8 mouse cellular contexts compared by ENCODE assay signal in the genomic region with DNA sequence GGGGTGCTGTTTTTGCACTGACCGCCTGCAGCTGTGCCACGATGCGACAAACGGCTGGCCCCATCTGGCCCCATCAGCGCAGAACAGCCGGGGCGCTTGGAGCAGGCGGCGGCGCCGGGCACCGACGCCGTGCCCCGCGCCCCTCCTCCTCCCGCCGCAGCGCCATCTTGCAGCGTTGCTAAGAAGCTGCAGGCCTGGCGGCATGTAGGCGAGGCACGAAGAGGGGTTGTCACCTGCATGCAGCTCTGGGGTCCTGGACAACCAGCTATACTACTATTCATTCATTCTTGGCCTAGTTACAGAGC. TPM values are rescaled to one million over a fixed set of nuclear protein-coding genes. Genes with fewer than 3 reads are reported as not detected.
DNase-seq lines count a peak whose midpoint lies in the region; ATAC-seq lines count a peak whose summit lies in the region.

No protein-coding gene starts in this region.

- peak overlapping the region; percentile 95 for H3K4me2 ChIP-seq in kidney, embryonic 14.5 days (replicated peaks; ENCODE audit: low read depth, low read length)
- peak overlapping the region; percentile 98 for H3K4me2 ChIP-seq in hindbrain, embryonic 11.5 days (replicated peaks; ENCODE audit: low read depth, low read length)
- H3K4me2 ChIP-seq in stomach, embryonic 14.5 days (replicated peaks; ENCODE audit: low read depth, low read length) = peak overlapping the region; percentile 96

- peaks cover 25% of the 10 kb centered on the region for H3K27me3 ChIP-seq in kidney, embryonic 14.5 days (ENCODE audit: control insufficient read depth, insufficient read depth, low read length)
- H3K27me3 ChIP-seq in hindbrain, embryonic 11.5 days (ENCODE audit: control insufficient read depth, insufficient read depth, low read length) = peaks cover 26% of the 10 kb centered on the region
- peaks cover 9% of the 10 kb centered on the region; the same call in 1 of the 2 replicates for H3K27me3 ChIP-seq in stomach, embryonic 14.5 days (ENCODE audit: control insufficient read depth, insufficient read depth, low read length)

- no peak for DNase-seq in kidney, adult 9 months
- peak; percentile 78 to 85 for DNase-seq in cerebellum, postnatal 14 days
- peak; percentile 76 for DNase-seq in hindbrain, embryonic 11.5 days (ENCODE audit: low spot score)
- no peak for DNase-seq in spleen, postnatal 14 days (ENCODE audit: low spot score in 2 of 2)
- no peak for DNase-seq in lung, postnatal 14 days

- H3K27ac ChIP-seq in kidney, embryonic 14.5 days (ENCODE audit: low read depth, low read length) = no peak overlapping the region
- no peak overlapping the region for H3K27ac ChIP-seq in hindbrain, embryonic 11.5 days (ENCODE audit: low read depth, low read length)
- no peak overlapping the region for H3K27ac ChIP-seq in stomach, embryonic 14.5 days (ENCODE audit: low read length)

- peaks cover 19% of the 10 kb centered on the region for H3K4me1 ChIP-seq in kidney, embryonic 14.5 days (ENCODE audit: control insufficient read depth, insufficient read depth, low read length)
- H3K4me1 ChIP-seq in hindbrain, embryonic 11.5 days (replicated peaks; ENCODE audit: control insufficient read depth, insufficient read depth, low read length) = peaks cover 15% of the 10 kb centered on the region
- H3K4me1 ChIP-seq in stomach, embryonic 14.5 days (ENCODE audit: control insufficient read depth, insufficient read depth, low read length) = peaks cover 16% of the 10 kb centered on the region

- no peaks in the 10 kb centered on the region for H3K36me3 ChIP-seq in kidney, embryonic 14.5 days (ENCODE audit: control insufficient read depth, insufficient read depth, low read length)
- H3K36me3 ChIP-seq in hindbrain, embryonic 11.5 days (ENCODE audit: control insufficient read depth, insufficient read depth, low read length) = no peaks in the 10 kb centered on the region
- H3K36me3 ChIP-seq in stomach, embryonic 14.5 days (ENCODE audit: control insufficient read depth, insufficient read depth, low read length) = no peaks in the 10 kb centered on the region

- 4% methylated on average over 23 of the region's 23 CpGs for WGBS in kidney, embryonic 14.5 days
- WGBS in hindbrain, embryonic 11.5 days = 2% methylated on average over 14 of the region's 23 CpGs
- WGBS in stomach, embryonic 14.5 days = 6% methylated on average over 23 of the region's 23 CpGs

- ATAC-seq in kidney, embryonic 14.5 days (ENCODE audit: low FRiP score, low TSS enrichment) = no peak
- 0 out of 2 replicates have a peak, but pooled peaks have one; percentile 25 for ATAC-seq in hindbrain, embryonic 11.5 days (ENCODE audit: low FRiP score)
- ATAC-seq in megakaryocyte, adult 5-6 weeks (ENCODE audit: poor library complexity, severe bottlenecking) = peak; percentile 31
- ATAC-seq in stomach, embryonic 14.5 days (ENCODE audit: insufficient number of reproducible peaks, insufficient read depth, low FRiP score, low read depth) = no peak

- peak overlapping the region; percentile 23; the same call in 1 of the 2 replicates for H3K9ac ChIP-seq in kidney, embryonic 14.5 days (ENCODE audit: low read depth, low read length)
- peak overlapping the region; percentile 20; the same call in 1 of the 2 replicates for H3K9ac ChIP-seq in hindbrain, embryonic 11.5 days (ENCODE audit: low read depth, low read length)
- H3K9ac ChIP-seq in stomach, embryonic 14.5 days (replicated peaks; ENCODE audit: low read depth, low read length) = no peak overlapping the region

- peak overlapping the region; percentile 15; the same call in 1 of the 2 replicates for H3K4me3 ChIP-seq in kidney, embryonic 14.5 days (ENCODE audit: low read length)
- peak overlapping the region; percentile 3 for H3K4me3 ChIP-seq in hindbrain, embryonic 11.5 days (ENCODE audit: low read depth, low read length)
- H3K4me3 ChIP-seq in stomach, embryonic 14.5 days (ENCODE audit: low read depth, low read length) = no peak overlapping the region

- H3K9me3 ChIP-seq in kidney, embryonic 14.5 days (ENCODE audit: control insufficient read depth, low read length) = no peaks in the 10 kb centered on the region
- H3K9me3 ChIP-seq in hindbrain, embryonic 11.5 days (ENCODE audit: control insufficient read depth, low read length) = no peaks in the 10 kb centered on the region
- H3K9me3 ChIP-seq in stomach, embryonic 14.5 days (ENCODE audit: control insufficient read depth, low read depth, low read length) = no peaks in the 10 kb centered on the region

RNA-seq across cellular contexts. Expression of a gene that starts 1.2 kb away (rescaled TPM):
- 1.3 and 1.9 TPM in 2 replicates for polyA plus RNA-seq in kidney, embryonic 14.5 days (2014; fragmentation: Nextera tagmentation; extraction: Ambion mirVana)
- polyA plus RNA-seq in hindbrain, embryonic 11.5 days (2014; fragmentation: Nextera tagmentation; extraction: Ambion mirVana) = 1.9 TPM in 2 replicates
- total RNA-seq in megakaryocyte, adult 5-6 weeks (2015) = 3.4 and 5.7 TPM in 2 replicates
- total RNA-seq in megakaryocyte, adult 5-6 weeks (2017) = 4.4 and 5.2 TPM in 2 replicates
- polyA plus RNA-seq in stomach, embryonic 14.5 days (2014; fragmentation: Nextera tagmentation; extraction: Ambion mirVana) = 3.5 and 4.1 TPM in 2 replicates

RNA-seq across cellular contexts. Expression of a gene that starts 38.4 kb away (rescaled TPM):
- 19.9 and 28.1 TPM in 2 replicates for polyA plus RNA-seq in kidney, embryonic 14.5 days (2014; fragmentation: Nextera tagmentation; extraction: Ambion mirVana)
- 24.2 and 24.6 TPM in 2 replicates for polyA plus RNA-seq in hindbrain, embryonic 11.5 days (2014; fragmentation: Nextera tagmentation; extraction: Ambion mirVana)
- 5.2 and 5.8 TPM in 2 replicates for total RNA-seq in megakaryocyte, adult 5-6 weeks (2015)
- 9.3 and 16.3 TPM in 2 replicates for total RNA-seq in megakaryocyte, adult 5-6 weeks (2017)
- 18.7 and 20.1 TPM in 2 replicates for polyA plus RNA-seq in stomach, embryonic 14.5 days (2014; fragmentation: Nextera tagmentation; extraction: Ambion mirVana)

RNA-seq across cellular contexts. Expression of a gene that starts 50.3 kb away (rescaled TPM):
- 12.2 and 15.6 TPM in 2 replicates for polyA plus RNA-seq in kidney, embryonic 14.5 days (2014; fragmentation: Nextera tagmentation; extraction: Ambion mirVana)
- 16.9 and 17.6 TPM in 2 replicates for polyA plus RNA-seq in hindbrain, embryonic 11.5 days (2014; fragmentation: Nextera tagmentation; extraction: Ambion mirVana)
- 13.4 and 14.3 TPM in 2 replicates for total RNA-seq in megakaryocyte, adult 5-6 weeks (2015)
- total RNA-seq in megakaryocyte, adult 5-6 weeks (2017) = 14.8 and 18.8 TPM in 2 replicates
- polyA plus RNA-seq in stomach, embryonic 14.5 days (2014; fragmentation: Nextera tagmentation; extraction: Ambion mirVana) = 17.2 and 19.0 TPM in 2 replicates

RNA-seq across cellular contexts. Expression of a gene that starts 50.5 kb away (rescaled TPM):
- 97.3 and 115 TPM in 2 replicates for polyA plus RNA-seq in kidney, embryonic 14.5 days (2014; fragmentation: Nextera tagmentation; extraction: Ambion mirVana)
- polyA plus RNA-seq in hindbrain, embryonic 11.5 days (2014; fragmentation: Nextera tagmentation; extraction: Ambion mirVana) = 62.8 and 67.5 TPM in 2 replicates
- 9.6 and 21.6 TPM in 2 replicates for total RNA-seq in megakaryocyte, adult 5-6 weeks (2015)
- total RNA-seq in megakaryocyte, adult 5-6 weeks (2017) = 11.7 and 16.2 TPM in 2 replicates
- polyA plus RNA-seq in stomach, embryonic 14.5 days (2014; fragmentation: Nextera tagmentation; extraction: Ambion mirVana) = 70.1 and 82.6 TPM in 2 replicates

Comparison
In these comparisons a context has a peak if more than half of its experiments do, and no peak if none do; other contexts are left out.
1. ATAC-seq: peak in hindbrain, embryonic 11.5 days (single experiment) and megakaryocyte, adult 5-6 weeks (single experiment); none in kidney, embryonic 14.5 days (single experiment) and stomach, embryonic 14.5 days (single experiment).
2. DNase-seq: peak in cerebellum, postnatal 14 days (2 of 2) and hindbrain, embryonic 11.5 days (single experiment); none in kidney, adult 9 months (single experiment), spleen, postnatal 14 days (0 of 2) and lung, postnatal 14 days (single experiment).
3. Peak in every context shown above with its lines, with median percentiles within 50 percentile points of each other: H3K4me2 ChIP-seq.